ENCODE assay signal across 12 mouse cellular contexts in the genomic region with DNA sequence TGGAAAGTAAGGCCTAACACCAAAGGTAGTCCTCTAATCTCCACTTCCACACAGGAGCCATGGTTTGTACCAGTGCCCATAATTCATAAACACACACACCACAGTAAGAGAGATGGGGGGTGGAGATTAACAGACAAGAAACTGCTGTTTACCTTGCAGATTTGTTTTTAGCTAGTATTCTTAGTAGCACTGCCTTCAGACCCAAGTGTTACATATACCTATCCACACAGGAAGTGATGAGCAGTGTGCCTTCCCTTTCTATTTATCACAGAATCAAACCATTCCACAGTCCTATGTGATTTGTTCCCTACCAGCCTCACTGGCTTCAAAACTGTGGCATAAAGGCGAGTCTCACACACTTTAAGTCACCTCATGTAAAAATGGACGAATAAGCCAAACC.
"Had no signal": no experiment of that assay in that cellular context is flagged by ENCODE, and none has a peak within 500 bp of the region (broad histone marks: within the 10 kb centered on the region; RNA-seq: fewer than 3 reads in every experiment).

No protein-coding gene starts in this region.

- DNase-seq: kidney, postnatal 10 days; left cerebral cortex, postnatal 4 days; lung, adult 18-20 months; lung, postnatal 4 days; right cerebral cortex, postnatal 14 days; thymus, adult 2 months; thymus, postnatal 25 days had no signal

- H3K4me3 ChIP-seq: midbrain, embryonic 12.5 days; neural tube, embryonic 13.5 days; stomach, embryonic 15.5 days had no signal

- H3K4me2 ChIP-seq: midbrain, embryonic 12.5 days; neural tube, embryonic 13.5 days; stomach, embryonic 15.5 days had no signal

- H3K27ac ChIP-seq: midbrain, embryonic 12.5 days; neural tube, embryonic 13.5 days; stomach, embryonic 15.5 days had no signal

- H3K4me1 ChIP-seq: midbrain, embryonic 12.5 days; neural tube, embryonic 13.5 days; stomach, embryonic 15.5 days had no signal

- H3K9me3 ChIP-seq: midbrain, embryonic 12.5 days; stomach, embryonic 15.5 days had no signal

- H3K9ac ChIP-seq: midbrain, embryonic 12.5 days; neural tube, embryonic 13.5 days; stomach, embryonic 15.5 days had no signal

- H3K27me3 ChIP-seq: midbrain, embryonic 12.5 days; neural tube, embryonic 13.5 days; stomach, embryonic 15.5 days had no signal

- ATAC-seq: intestine, postnatal 0 days; midbrain, embryonic 16.5 days had no signal
